Mouse (Mus musculus): Measurements from ENCODE around the gene Cdk5. TPM values are rescaled to one million over a fixed set of nuclear protein-coding genes. Genes with fewer than 3 reads are reported as not detected.
"Not testable (repeated sequence)": the region's sequence is repeated elsewhere in the genome, so short reads cannot be mapped to it uniquely, and the experiment has no call there.

Cdk5 gene
- polyA plus RNA-seq, 1 experiment from 2014 or later = 37.0 TPM

GRCm38 (mm10) chr5:24408651-24409050 is 14.7 kb downstream of the Cdk5 start:
- no peaks in the 10 kb centered on the region for H3K9me3 ChIP-seq (ENCODE audit: control insufficient read depth, low read length)
- no peak overlapping the region for H3K27ac ChIP-seq (ENCODE audit: low read length)
- H3K9ac ChIP-seq (ENCODE audit: low read depth, low read length) = no peak overlapping the region
- no peak overlapping the region for H3K4me3 ChIP-seq (ENCODE audit: low read length)
- WGBS = 87% methylated on average over 13 of the region's 13 CpGs
- no peak overlapping the region for H3K4me2 ChIP-seq (ENCODE audit: low read depth, low read length)
- peaks cover 7% of the 10 kb centered on the region; the same call in 1 of the 2 replicates for H3K4me1 ChIP-seq (ENCODE audit: control insufficient read depth, insufficient read depth, low read length)
- no peaks in the 10 kb centered on the region for H3K27me3 ChIP-seq (replicated peaks; ENCODE audit: control insufficient read depth, insufficient read depth, low read length)
- no peak for ATAC-seq
- peaks cover 6% of the 10 kb centered on the region for H3K36me3 ChIP-seq (ENCODE audit: control insufficient read depth, insufficient read depth, low read length)

- Histone ChIP-seq H3K9me3 (ENCODE audit: control insufficient read depth, low read length) (no peaks in the 10 kb centered on the region), H3K27me3 (replicated peaks; ENCODE audit: control insufficient read depth, insufficient read depth, low read length) (no peaks in the 10 kb centered on the region), H3K4me1 (ENCODE audit: control insufficient read depth, insufficient read depth, low read length) (no peaks in the 10 kb centered on the region), H3K4me2 (ENCODE audit: low read depth, low read length) (no peak overlapping the region), H3K27ac (ENCODE audit: low read length) (no peak overlapping the region), H3K4me3 (ENCODE audit: low read length) (no peak overlapping the region), H3K9ac (ENCODE audit: low read depth, low read length) (no peak overlapping the region), H3K36me3 (ENCODE audit: control insufficient read depth, insufficient read depth, low read length) (peaks cover 11% of the 10 kb centered on the region)
- ATAC-seq = no peak
- 70% methylated on average over 3 of the region's 3 CpGs for WGBS
These were observed 17.9 kb downstream of the Cdk5 start for GRCm38 (mm10) chr5:24405389-24405876.

- no peak overlapping the region for H3K27ac ChIP-seq (ENCODE audit: low read length)
- H3K27me3 ChIP-seq (replicated peaks; ENCODE audit: control insufficient read depth, insufficient read depth, low read length) = no peaks in the 10 kb centered on the region
- WGBS = 80% methylated on average over 6 of the region's 6 CpGs
- H3K9me3 ChIP-seq (ENCODE audit: control insufficient read depth, low read length) = no peaks in the 10 kb centered on the region
- H3K4me1 ChIP-seq (ENCODE audit: control insufficient read depth, insufficient read depth, low read length) = no peaks in the 10 kb centered on the region
- H3K9ac ChIP-seq (ENCODE audit: low read depth, low read length) = no peak overlapping the region
- H3K4me3 ChIP-seq (ENCODE audit: low read length) = no peak overlapping the region
- peaks cover 14% of the 10 kb centered on the region for H3K36me3 ChIP-seq (ENCODE audit: control insufficient read depth, insufficient read depth, low read length)
- no peak overlapping the region for H3K4me2 ChIP-seq (ENCODE audit: low read depth, low read length)
- ATAC-seq = no peak
These were observed 18.6 kb downstream of the Cdk5 start for GRCm38 (mm10) chr5:24404594-24405360.

- Histone ChIP-seq H3K4me3 (ENCODE audit: low read length) (no peak overlapping the region), H3K27me3 (replicated peaks; ENCODE audit: control insufficient read depth, insufficient read depth, low read length) (no peaks in the 10 kb centered on the region), H3K4me2 (ENCODE audit: low read depth, low read length) (no peak overlapping the region), H3K9ac (ENCODE audit: low read depth, low read length) (no peak overlapping the region), H3K4me1 (ENCODE audit: control insufficient read depth, insufficient read depth, low read length) (no peaks in the 10 kb centered on the region), H3K9me3 (ENCODE audit: control insufficient read depth, low read length) (no peaks in the 10 kb centered on the region), H3K36me3 (ENCODE audit: control insufficient read depth, insufficient read depth, low read length) (peaks cover 14% of the 10 kb centered on the region), H3K27ac (ENCODE audit: low read length) (no peak overlapping the region)
- whole genome bisulfite sequencing = 59% methylated on average over 9 of the region's 9 CpGs
- ATAC-seq = no peak
These were observed 21.4 kb downstream of the Cdk5 start for GRCm38 (mm10) chr5:24401969-24402368.

- Histone ChIP-seq H3K4me2 (ENCODE audit: low read depth, low read length) (no peak overlapping the region), H3K36me3 (ENCODE audit: control insufficient read depth, insufficient read depth, low read length) (peaks cover 8% of the 10 kb centered on the region)
- no peak for ATAC-seq
These were observed 22.3 kb downstream of the Cdk5 start for GRCm38 (mm10) chr5:24400911-24401605.

GRCm38 (mm10) chr5:24400362-24400761 is 23.0 kb downstream of the Cdk5 start:
- Histone ChIP-seq H3K9me3 (ENCODE audit: control insufficient read depth, low read length) (no peaks in the 10 kb centered on the region), H3K4me1 (ENCODE audit: control insufficient read depth, insufficient read depth, low read length) (no peaks in the 10 kb centered on the region), H3K9ac (ENCODE audit: low read depth, low read length) (no peak overlapping the region), H3K27me3 (replicated peaks; ENCODE audit: control insufficient read depth, insufficient read depth, low read length) (no peaks in the 10 kb centered on the region), H3K4me3 (ENCODE audit: low read length) (no peak overlapping the region), H3K27ac (ENCODE audit: low read length) (no peak overlapping the region), H3K36me3 (ENCODE audit: control insufficient read depth, insufficient read depth, low read length) (peaks cover 8% of the 10 kb centered on the region), H3K4me2 (ENCODE audit: low read depth, low read length) (no peak overlapping the region)
- 96% methylated on average over 10 of the region's 11 CpGs for WGBS
- ATAC-seq = no peak

More at GRCm38 (mm10) chr5:24400911-24401605, 22.3 kb downstream of the Cdk5 start:
- H3K9me3 ChIP-seq (ENCODE audit: control insufficient read depth, low read length) = no peaks in the 10 kb centered on the region
- H3K9ac ChIP-seq (ENCODE audit: low read depth, low read length) = no peak overlapping the region
- no peaks in the 10 kb centered on the region for H3K27me3 ChIP-seq (replicated peaks; ENCODE audit: control insufficient read depth, insufficient read depth, low read length)
- no peak overlapping the region for H3K4me3 ChIP-seq (ENCODE audit: low read length)
- 94% methylated on average over 5 of the region's 5 CpGs for WGBS
- no peaks in the 10 kb centered on the region for H3K4me1 ChIP-seq (ENCODE audit: control insufficient read depth, insufficient read depth, low read length)
- H3K27ac ChIP-seq (ENCODE audit: low read length) = no peak overlapping the region

GRCm38 (mm10) chr5:24399686-24400085 is 23.6 kb downstream of the Cdk5 start:
- no peak for ATAC-seq
- 91% methylated on average over 10 of the region's 10 CpGs for WGBS
- no peaks in the 10 kb centered on the region for H3K4me1 ChIP-seq (ENCODE audit: control insufficient read depth, insufficient read depth, low read length)

GRCm38 (mm10) chr5:24396254-24396653 is 27.1 kb downstream of the Cdk5 start:
- not testable (repeated sequence) for H3K4me2 ChIP-seq (ENCODE audit: low read depth, low read length); H3K9me3 ChIP-seq (ENCODE audit: control insufficient read depth, low read length); H3K27me3 ChIP-seq (replicated peaks; ENCODE audit: control insufficient read depth, insufficient read depth, low read length); H3K9ac ChIP-seq (ENCODE audit: low read depth, low read length); H3K36me3 ChIP-seq (ENCODE audit: control insufficient read depth, insufficient read depth, low read length); ATAC-seq; H3K27ac ChIP-seq (ENCODE audit: low read length); H3K4me3 ChIP-seq (ENCODE audit: low read length)
- 85% methylated on average over 6 of the region's 6 CpGs for WGBS
- H3K4me1 ChIP-seq (ENCODE audit: control insufficient read depth, insufficient read depth, low read length) = peaks cover 10% of the 10 kb centered on the region

More at GRCm38 (mm10) chr5:24399686-24400085, 23.6 kb downstream of the Cdk5 start:
- no peaks in the 10 kb centered on the region for H3K9me3 ChIP-seq (ENCODE audit: control insufficient read depth, low read length)
- H3K27ac ChIP-seq (ENCODE audit: low read length) = no peak overlapping the region
- H3K4me3 ChIP-seq (ENCODE audit: low read length) = no peak overlapping the region
- H3K36me3 ChIP-seq (ENCODE audit: control insufficient read depth, insufficient read depth, low read length) = peaks cover 8% of the 10 kb centered on the region
- no peak overlapping the region for H3K9ac ChIP-seq (ENCODE audit: low read depth, low read length)
- no peak overlapping the region for H3K4me2 ChIP-seq (ENCODE audit: low read depth, low read length)
- no peaks in the 10 kb centered on the region for H3K27me3 ChIP-seq (replicated peaks; ENCODE audit: control insufficient read depth, insufficient read depth, low read length)

GRCm38 (mm10) chr5:24394165-24394894 is 29.0 kb downstream of the Cdk5 start:
- Histone ChIP-seq H3K36me3 (ENCODE audit: control insufficient read depth, insufficient read depth, low read length) (no peaks in the 10 kb centered on the region), H3K27me3 (replicated peaks; ENCODE audit: control insufficient read depth, insufficient read depth, low read length) (no peaks in the 10 kb centered on the region), H3K4me2 (ENCODE audit: low read depth, low read length) (peak overlapping the region; percentile 54), H3K4me3 (ENCODE audit: low read length) (peak overlapping the region; percentile 57), H3K27ac (ENCODE audit: low read length) (peak overlapping the region; percentile 80), H3K4me1 (ENCODE audit: control insufficient read depth, insufficient read depth, low read length) (peaks cover 13% of the 10 kb centered on the region), H3K9me3 (ENCODE audit: control insufficient read depth, low read length) (no peaks in the 10 kb centered on the region), H3K9ac (ENCODE audit: low read depth, low read length) (peak overlapping the region; percentile 69)
- WGBS = under 1% methylated on average over 36 of the region's 36 CpGs
- ATAC-seq = peak; percentile 96

Data from intestine, embryonic 16.5 days (tissue).